Mouse (Mus musculus) C2C12 (cell line): ENCODE measurements at regions not wholly inside any gene's neighbourhood (a gene's known extent, or its start where the extent isn't known, plus 50 kb on each side); places are given as distances from the start of the nearest gene placed in this dataset.
A peak's percentile ranks its signal among the peaks of the same experiment; 100 is the strongest.

Experiments
- H3K27me3 ChIP-seq: one replicate; pipeline ENCODE4 v1.6.1; 2011; ENCODE audit not compliant: control insufficient read depth, insufficient read depth, insufficient read length
- H3K36me3 ChIP-seq: one replicate; pipeline ENCODE4 v1.6.1; 2011; ENCODE audit not compliant: control insufficient read depth, insufficient read depth
- H3K4me3 ChIP-seq: one replicate; pipeline ENCODE4 v1.5.1; 2011; ENCODE audit warnings: mild to moderate bottlenecking, control low read depth; ENCODE audit not compliant: poor library complexity, insufficient read depth, severe bottlenecking
- H3K79me2 ChIP-seq: one replicate; pipeline ENCODE4 v1.6.1; 2011; ENCODE audit not compliant: control insufficient read depth, insufficient read depth
- H3K79me3 ChIP-seq: one replicate; pipeline ENCODE4 v1.6.1; 2011; ENCODE audit warnings: low read depth, control low read depth
- H3ac ChIP-seq: one replicate; pipeline ENCODE3; 2011; ENCODE audit warnings: low read depth; ENCODE audit not compliant: control insufficient read depth, insufficient read length
- CEBPB ChIP-seq: IDR thresholded peaks from one replicate; pipeline ENCODE4 v1.6.1; 2011; ENCODE audit warnings: low read depth, mild to moderate bottlenecking, control low read depth, moderate library complexity
- CTCF ChIP-seq: IDR thresholded peaks from one replicate; pipeline ENCODE4 v1.5.1; 2011; ENCODE audit not compliant: control insufficient read depth, insufficient read depth, insufficient read length
- FOSL1 ChIP-seq: IDR thresholded peaks from one replicate; pipeline ENCODE4 v1.8.0; 2011; ENCODE audit warnings: mild to moderate bottlenecking, low read length; ENCODE audit not compliant: poor library complexity, insufficient read depth, severe bottlenecking
- MAX ChIP-seq: IDR thresholded peaks from one replicate; pipeline ENCODE4 v1.6.1; 2011; ENCODE audit warnings: mild to moderate bottlenecking, control low read depth
- MYOD1 ChIP-seq: IDR thresholded peaks from one replicate; pipeline ENCODE4 v1.6.1; 2011; ENCODE audit warnings: low read depth; ENCODE audit not compliant: control insufficient read depth, insufficient read length
- MYOG ChIP-seq: IDR thresholded peaks from one replicate; pipeline ENCODE4 v1.6.1; 2011; ENCODE audit not compliant: control insufficient read depth, insufficient read length; ENCODE audit errors: extremely low read depth
- USF1 ChIP-seq: IDR thresholded peaks from one replicate; pipeline ENCODE4 v1.6.1; 2011; ENCODE audit warnings: low read depth, mild to moderate bottlenecking, control low read depth, moderate library complexity

DNA sequence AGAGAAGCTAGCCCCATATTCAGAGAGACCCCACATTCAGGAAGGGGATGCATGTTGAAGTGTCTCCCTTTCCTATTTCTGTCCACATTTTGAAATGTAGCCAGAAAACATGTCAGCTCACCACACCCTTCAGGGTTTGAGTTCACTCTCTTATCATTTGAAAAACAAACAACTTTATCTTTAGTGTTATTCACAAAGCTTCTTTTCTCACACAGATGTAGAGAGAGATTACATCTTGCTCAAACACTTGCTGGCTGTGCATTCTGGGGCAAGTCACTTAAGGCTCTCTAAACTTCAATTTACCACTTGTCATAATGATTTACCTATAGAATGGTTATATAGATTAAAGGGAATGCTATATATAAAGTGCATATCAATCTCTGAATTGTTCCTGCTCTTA, 94.3 kb upstream of the B430305J03Rik start:
- no peak overlapping the region for H3ac ChIP-seq
- no peaks in the 10 kb centered on the region for H3K36me3 ChIP-seq
- TF ChIP-seq MAX, result no peak
- no peak for TF ChIP-seq MYOD1
- TF ChIP-seq CTCF, result no peak
- TF ChIP-seq FOSL1, result no peak
- TF ChIP-seq USF1, result no peak
- no peak for TF ChIP-seq MYOG
- no peak for TF ChIP-seq CEBPB
- H3K4me3 ChIP-seq, result no peak overlapping the region
- H3K79me3 ChIP-seq, result no peaks in the 10 kb centered on the region
- no peaks in the 10 kb centered on the region for H3K79me2 ChIP-seq
- H3K27me3 ChIP-seq, result no peaks in the 10 kb centered on the region

DNA sequence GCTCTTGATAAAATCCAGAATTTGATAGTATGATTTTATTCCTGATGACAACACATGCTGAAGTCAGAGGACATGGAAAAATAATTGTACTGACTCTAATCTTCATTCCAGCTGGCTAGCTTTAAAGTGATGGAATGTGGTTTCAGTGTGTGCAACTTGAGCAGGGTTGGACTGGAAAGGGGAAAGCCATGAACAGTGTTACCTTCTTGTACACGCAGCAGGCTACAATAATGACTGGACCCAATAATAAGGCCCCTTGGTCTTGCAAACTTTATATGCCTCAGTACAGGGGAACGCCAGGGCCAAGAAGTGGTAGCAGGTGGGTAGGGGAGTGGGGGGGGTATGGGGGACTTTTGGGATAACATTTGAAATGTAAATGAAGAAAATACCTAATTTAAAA, 90.8 kb upstream of the B430305J03Rik start:
- no peaks in the 10 kb centered on the region for H3K36me3 ChIP-seq
- no peaks in the 10 kb centered on the region for H3K27me3 ChIP-seq
- TF ChIP-seq MAX, result no peak
- no peaks in the 10 kb centered on the region for H3K79me2 ChIP-seq
- no peak overlapping the region for H3ac ChIP-seq
- H3K79me3 ChIP-seq, result no peaks in the 10 kb centered on the region
- no peak overlapping the region for H3K4me3 ChIP-seq

DNA sequence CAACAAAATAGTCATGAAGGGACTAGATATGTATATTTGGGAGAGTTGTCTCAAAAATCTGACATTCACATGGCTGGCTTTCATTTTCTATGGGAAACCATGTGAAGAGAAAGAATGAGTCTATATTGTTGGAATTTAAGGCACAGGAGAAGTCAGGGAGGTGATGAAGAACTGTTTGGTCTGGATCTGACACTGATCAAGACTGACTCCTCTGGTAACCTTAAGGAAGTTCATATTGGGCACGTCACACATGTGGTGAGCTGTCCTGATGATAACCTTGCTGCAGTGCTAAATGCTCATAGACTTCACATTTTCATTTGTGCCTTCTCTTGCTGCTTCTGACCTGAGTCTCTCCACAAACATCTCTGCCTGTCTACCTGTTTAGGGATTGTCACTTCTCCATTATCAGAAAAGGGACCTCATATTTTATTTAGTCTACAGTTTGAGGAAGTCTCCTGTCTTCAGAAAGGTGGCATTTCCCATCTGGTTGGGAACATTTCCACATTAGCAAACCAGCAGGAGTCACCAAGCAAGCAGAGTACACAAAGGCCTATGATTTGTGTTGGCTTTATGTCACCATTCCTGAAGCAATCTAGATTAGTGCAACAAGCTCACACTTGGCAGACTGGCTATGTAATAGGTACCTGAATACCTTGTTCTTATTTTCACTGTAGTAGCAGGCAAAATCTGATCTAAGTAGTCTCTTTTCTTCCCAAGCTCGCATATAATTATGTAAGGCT, 76.4 kb upstream of the B430305J03Rik start:
- no peak for TF ChIP-seq MYOD1
- no peak for TF ChIP-seq USF1
- TF ChIP-seq CEBPB, result no peak
- TF ChIP-seq CTCF, result no peak
- no peak for TF ChIP-seq FOSL1
- TF ChIP-seq MAX, result peak; percentile 40
- H3K79me3 ChIP-seq, result no peaks in the 10 kb centered on the region
- H3K36me3 ChIP-seq, result no peaks in the 10 kb centered on the region
- H3K27me3 ChIP-seq, result no peaks in the 10 kb centered on the region
- H3K4me3 ChIP-seq, result no peak overlapping the region
- H3ac ChIP-seq, result no peak overlapping the region
- H3K79me2 ChIP-seq, result no peaks in the 10 kb centered on the region

- Histone ChIP-seq H3K79me3 (no peaks in the 10 kb centered on the region), H3ac (no peak overlapping the region), H3K79me2 (no peaks in the 10 kb centered on the region), H3K36me3 (no peaks in the 10 kb centered on the region), H3K27me3 (no peaks in the 10 kb centered on the region), H3K4me3 (no peak overlapping the region)
- TF ChIP-seq CEBPB (peak; percentile 56), MAX (no peak), FOSL1 (peak; percentile 71), USF1 (peak; percentile 37), MYOG (no peak), MYOD1 (no peak), CTCF (no peak)
Measured at GRCm38 (mm10) chr3:61441445-61441844, 75.7 kb upstream of the B430305J03Rik start.

DNA sequence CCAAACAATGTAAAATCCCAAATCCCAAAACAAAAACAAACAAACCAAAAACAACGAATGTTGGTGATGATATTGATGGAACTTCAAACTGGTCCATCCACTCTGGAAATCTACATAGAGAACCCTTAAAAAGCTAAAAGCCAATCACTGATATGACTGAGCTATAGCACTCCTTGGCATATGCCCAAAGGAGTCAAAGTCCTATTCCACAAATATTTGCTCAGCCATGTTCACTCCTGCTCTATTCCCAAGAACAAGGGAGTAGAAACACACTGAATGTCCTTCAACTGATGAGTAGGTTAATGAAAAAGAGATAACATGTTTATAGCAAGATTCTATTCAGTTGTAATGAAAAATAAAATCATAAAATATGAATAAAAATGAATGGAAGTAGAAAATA, 63.0 kb upstream of the B430305J03Rik start:
- Histone ChIP-seq H3K27me3 (no peaks in the 10 kb centered on the region), H3ac (no peak overlapping the region), H3K36me3 (no peaks in the 10 kb centered on the region), H3K79me3 (no peaks in the 10 kb centered on the region), H3K4me3 (no peak overlapping the region), H3K79me2 (no peaks in the 10 kb centered on the region)
- TF ChIP-seq MYOD1 (no peak), MYOG (no peak), FOSL1 (no peak), MAX (no peak), CTCF (no peak), USF1 (no peak), CEBPB (no peak)

DNA sequence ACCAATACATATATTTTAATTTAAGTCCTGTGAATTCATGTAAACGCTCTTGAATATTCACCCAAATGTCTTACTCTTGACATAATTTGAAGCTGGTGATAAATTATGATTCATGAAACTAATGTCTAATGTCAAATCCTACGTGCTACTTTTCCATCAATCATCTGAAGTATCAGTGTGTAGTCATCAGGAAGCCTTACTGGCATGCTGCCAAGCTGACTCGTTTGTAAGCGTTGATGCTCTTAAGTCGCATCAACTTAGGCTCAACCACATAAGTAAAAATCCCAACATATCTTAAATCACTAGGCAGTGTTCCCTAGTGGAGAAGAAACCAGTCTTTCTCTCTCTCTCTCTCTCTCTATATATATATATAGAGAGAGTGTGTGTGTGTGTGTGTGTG, 58.2 kb upstream of the B430305J03Rik start:
- H3K4me3 ChIP-seq, result no peak overlapping the region
- H3K79me3 ChIP-seq, result no peaks in the 10 kb centered on the region
- no peaks in the 10 kb centered on the region for H3K79me2 ChIP-seq
- TF ChIP-seq CEBPB, result no peak
- TF ChIP-seq MAX, result no peak
- TF ChIP-seq FOSL1, result no peak
- no peak for TF ChIP-seq MYOG
- TF ChIP-seq MYOD1, result no peak
- H3K36me3 ChIP-seq, result no peaks in the 10 kb centered on the region
- H3ac ChIP-seq, result no peak overlapping the region
- no peaks in the 10 kb centered on the region for H3K27me3 ChIP-seq
